Mouse (Mus musculus): ENCODE measurements around the gene Chd6.
"Not testable (repeated sequence)": the region's sequence is repeated elsewhere in the genome, so short reads cannot be mapped to it uniquely, and the experiment has no call there.

Gene Chd6

GRCm38 (mm10) chr2:160987503-160987902, 121.4 kb downstream of the Chd6 start:
- CTCF ChIA-PET: no interaction called here

GRCm38 (mm10) chr2:160982636-160983035, 126.2 kb downstream of the Chd6 start:
- CTCF ChIA-PET: no interaction called here

- CTCF ChIA-PET: no interaction called here
Measured at GRCm38 (mm10) chr2:160981791-160982190, 127.1 kb downstream of the Chd6 start.

DNA sequence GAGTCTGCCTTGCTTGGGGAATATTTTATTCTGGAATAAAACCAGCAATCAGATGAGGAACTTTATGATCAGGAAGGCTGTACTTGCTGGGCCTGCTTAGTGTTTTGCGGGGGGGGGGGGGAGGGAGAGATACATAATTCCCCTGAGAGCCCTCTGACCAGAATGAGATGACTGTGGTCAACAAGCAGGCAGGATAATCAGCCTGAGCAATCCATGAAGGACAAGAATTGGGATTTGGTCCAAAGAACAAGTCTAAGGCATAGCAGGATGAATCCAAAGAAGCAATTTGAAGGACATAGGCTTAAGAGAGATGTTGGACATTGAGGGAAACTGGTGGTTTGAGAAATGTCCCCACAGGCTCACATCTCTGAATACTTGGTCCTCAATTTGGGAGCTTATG, 130.2 kb downstream of the Chd6 start:
- CTCF ChIA-PET: interaction anchor here (0.6 kb wide), 1 partner anchor 56 kb away, joined by 18 read pairs; no protein-coding TSS in a partner anchor

GRCm38 (mm10) chr2:160977248-160977647, 131.6 kb downstream of the Chd6 start:
- CTCF ChIA-PET: no interaction called here

- CTCF ChIA-PET: no interaction called here
Measured at GRCm38 (mm10) chr2:160973648-160974215, 135.1 kb downstream of the Chd6 start.

- CTCF ChIA-PET: no interaction called here
Measured at GRCm38 (mm10) chr2:160972103-160972792, 136.6 kb downstream of the Chd6 start.

DNA sequence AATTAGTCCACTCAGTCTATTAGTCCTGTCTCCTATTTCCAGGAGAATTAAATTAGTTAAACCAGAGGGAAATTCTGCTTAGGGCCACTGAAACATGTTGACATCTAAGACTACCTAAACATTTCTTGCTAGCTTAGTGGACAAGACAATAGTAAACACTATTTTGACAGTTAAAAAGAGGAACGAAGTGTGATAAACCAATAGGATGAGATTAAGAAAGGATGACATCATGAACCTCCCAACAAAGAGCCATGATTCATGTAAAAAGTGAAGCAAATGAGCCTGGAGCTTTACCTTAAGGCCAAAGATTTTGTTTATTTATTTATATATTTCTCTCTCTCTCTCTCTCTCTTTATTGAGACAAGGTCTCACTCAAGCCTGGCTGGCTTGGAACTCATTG, 146.7 kb downstream of the Chd6 start:
- CTCF ChIA-PET: no interaction called here

- CTCF ChIA-PET: no interaction called here
Measured at GRCm38 (mm10) chr2:160960956-160961646, 147.8 kb downstream of the Chd6 start.

- CTCF ChIA-PET: no interaction called here
Measured at GRCm38 (mm10) chr2:160959901-160960300, 149.0 kb downstream of the Chd6 start.

GRCm38 (mm10) chr2:160958737-160959136, 150.1 kb downstream of the Chd6 start:
- CTCF ChIA-PET: interaction anchor here (0.7 kb wide), 1 partner anchor 37 kb away, joined by 3 read pairs; no protein-coding TSS in a partner anchor

- CTCF ChIA-PET: not testable (repeated sequence)
Measured at GRCm38 (mm10) chr2:160957801-160958200, 151.1 kb downstream of the Chd6 start.

DNA sequence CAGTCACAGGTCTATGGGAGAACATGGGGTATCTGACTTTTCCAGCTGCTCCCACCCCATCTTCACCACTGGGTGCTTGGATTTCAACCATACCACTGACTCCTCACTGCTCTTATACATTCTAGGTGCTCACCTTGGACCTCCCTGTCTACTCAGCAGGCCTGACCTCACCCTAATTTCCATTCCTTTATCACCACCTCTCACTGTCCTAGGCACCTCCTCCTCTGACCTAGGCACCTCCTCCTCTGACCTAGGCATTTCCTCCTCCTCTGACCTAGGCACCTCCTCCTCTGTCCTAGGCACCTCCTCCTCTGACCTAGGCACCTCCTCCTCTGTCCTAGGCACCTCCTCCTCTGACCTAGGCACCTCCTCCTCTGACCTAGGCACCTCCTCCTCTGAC, 151.6 kb downstream of the Chd6 start:
- CTCF ChIA-PET: interaction anchor here (0.5 to 1.0 kb wide), 2 partner anchors 12 to 27 kb away, joined by 3 read pairs; no protein-coding TSS in a partner anchor

DNA sequence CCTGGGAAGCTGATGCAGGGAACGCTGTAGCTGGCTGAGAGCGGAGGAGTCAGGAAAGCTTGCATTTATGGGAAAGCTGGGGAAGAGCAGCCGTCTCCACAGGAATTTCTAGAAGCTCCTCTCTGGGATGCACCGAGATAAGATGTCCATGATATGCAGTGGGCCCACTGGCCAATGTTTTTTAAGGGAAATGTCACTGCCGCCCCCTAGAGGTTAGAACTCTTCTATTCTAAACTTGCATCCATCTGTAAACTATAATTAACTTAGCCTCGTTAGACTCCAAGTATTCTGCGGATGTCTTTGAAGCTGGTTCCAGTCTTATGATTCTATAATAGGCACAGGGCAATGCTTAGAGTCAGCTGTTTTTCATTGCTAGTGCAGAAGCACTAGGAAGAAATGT, 153.5 kb downstream of the Chd6 start:
- CTCF ChIA-PET: no interaction called here

GRCm38 (mm10) chr2:160954541-160954940, 154.3 kb downstream of the Chd6 start:
- CTCF ChIA-PET: no interaction called here

GRCm38 (mm10) chr2:160953131-160953873, 155.6 kb downstream of the Chd6 start:
- CTCF ChIA-PET: no interaction called here

GRCm38 (mm10) chr2:160951595-160951994, 157.3 kb downstream of the Chd6 start:
- CTCF ChIA-PET: no interaction called here

DNA sequence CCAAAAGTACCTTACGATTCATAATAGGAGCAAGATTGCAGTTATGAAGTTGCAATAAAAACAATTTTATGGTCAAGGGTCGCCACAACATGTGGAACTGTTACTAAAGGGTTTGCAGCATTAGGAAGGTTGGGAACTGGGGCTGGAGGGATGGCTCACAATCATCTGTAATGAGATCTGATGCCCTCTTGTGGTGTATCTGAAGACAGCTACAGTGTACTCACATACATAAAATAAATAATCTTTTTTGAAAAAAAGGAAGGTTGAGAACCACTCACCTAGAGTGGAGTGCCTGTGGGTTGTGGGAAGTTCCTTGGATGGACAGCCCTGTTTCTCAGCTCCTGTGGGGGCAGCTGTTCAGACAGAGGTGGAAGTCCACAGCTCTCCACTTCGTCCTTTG, 166.4 kb downstream of the Chd6 start:
- CTCF ChIA-PET: no interaction called here

- CTCF ChIA-PET: no interaction called here
Measured at GRCm38 (mm10) chr2:160940930-160941709, 167.8 kb downstream of the Chd6 start.

DNA sequence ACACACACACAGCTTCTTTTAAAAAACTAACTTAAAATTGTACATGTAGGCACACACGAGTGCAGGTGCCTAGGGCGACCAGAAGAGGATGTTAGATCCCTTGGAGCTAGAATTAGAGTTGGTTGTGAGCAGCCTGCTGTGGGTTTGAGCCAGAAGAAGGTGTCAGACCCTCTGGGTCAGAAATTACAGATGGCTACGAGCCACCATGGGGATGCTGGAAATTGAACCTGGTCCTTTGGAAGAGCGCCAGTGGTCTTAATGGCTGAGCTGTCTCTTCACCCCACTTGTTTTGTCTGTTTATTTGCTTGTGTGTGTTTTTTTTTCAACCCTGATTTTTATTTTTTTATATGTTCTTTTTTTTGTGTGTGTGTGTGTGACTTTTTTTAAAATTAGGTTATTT, 174.4 kb downstream of the Chd6 start:
- CTCF ChIA-PET: no interaction called here

GRCm38 (mm10) chr2:160933890-160934289, 175.0 kb downstream of the Chd6 start:
- CTCF ChIA-PET: no interaction called here

DNA sequence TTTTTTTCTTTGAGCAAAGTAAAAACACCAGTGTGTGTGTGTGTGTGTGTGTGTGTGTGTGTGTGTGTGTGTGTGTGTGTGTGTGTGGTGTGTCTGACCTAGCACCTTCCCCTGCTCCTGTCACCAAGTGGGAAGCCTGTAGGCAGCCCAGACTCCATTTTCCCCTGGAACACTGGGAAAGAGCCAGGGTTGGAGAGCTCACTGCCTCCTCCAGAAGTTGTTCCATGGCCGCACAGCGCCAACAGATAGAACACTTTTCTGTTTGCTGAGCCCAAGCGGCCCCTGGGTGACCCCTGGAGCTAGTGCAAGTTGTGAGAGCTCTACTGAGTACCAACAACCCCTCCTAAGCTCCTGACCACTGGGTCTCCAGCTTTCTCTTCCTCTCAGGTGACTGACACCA, 175.9 kb downstream of the Chd6 start:
- CTCF ChIA-PET: no interaction called here

All from spleen, embryonic (tissue).